ENCODE assay signal across 9 mouse cellular contexts in the genomic region with DNA sequence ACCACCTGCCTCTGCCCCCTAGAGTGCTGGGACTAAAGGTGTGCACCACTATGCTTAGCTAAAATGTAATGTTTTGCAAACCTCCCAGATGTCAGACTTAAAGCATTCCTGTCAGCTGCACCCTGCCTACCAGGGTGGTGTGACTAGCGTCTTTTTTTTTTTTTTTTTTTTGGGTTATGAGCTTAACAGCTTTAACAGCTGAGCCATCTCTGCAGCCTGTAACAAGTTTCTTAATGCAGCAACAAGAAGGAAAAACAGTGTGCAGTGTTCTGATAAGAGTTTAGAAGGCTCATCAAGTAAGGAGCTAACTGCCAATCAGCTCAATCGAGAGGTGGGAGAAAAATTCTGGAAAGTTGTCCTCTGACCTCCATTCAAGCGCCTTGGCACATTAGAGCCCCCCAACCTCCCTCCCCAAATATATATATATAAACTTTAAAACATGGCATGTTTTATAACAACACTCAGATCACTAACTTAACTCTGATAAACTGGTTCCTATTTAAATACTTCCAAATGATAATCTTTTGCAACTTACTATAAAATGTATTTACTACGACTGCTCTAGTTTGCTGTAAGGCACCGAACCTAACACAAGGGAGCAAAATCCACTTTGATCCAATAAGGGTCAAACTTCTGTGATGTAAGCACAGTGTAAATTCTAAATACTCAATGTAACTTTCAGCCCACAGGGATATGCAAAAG. TPM values are rescaled to one million over a fixed set of nuclear protein-coding genes. Genes with fewer than 3 reads are reported as not detected.
DNase-seq lines count a peak whose midpoint lies in the region; ATAC-seq and TF ChIP-seq lines count a peak whose summit lies in the region.
"Had no signal": no experiment of that assay in that cellular context is flagged by ENCODE, and none has a peak within 500 bp of the region (broad histone marks: within the 10 kb centered on the region; RNA-seq: fewer than 3 reads in every experiment).

No protein-coding gene starts in this region.

- no peaks in the 10 kb centered on the region for H3K9me3 ChIP-seq in lung, embryonic 14.5 days (ENCODE audit: low read depth, low read length)
- no peaks in the 10 kb centered on the region for H3K9me3 ChIP-seq in embryonic facial prominence, embryonic 15.5 days (replicated peaks)
- H3K9me3 ChIP-seq in limb, embryonic 12.5 days = no peaks in the 10 kb centered on the region
- no peaks in the 10 kb centered on the region for H3K9me3 ChIP-seq in neural tube, embryonic 15.5 days (replicated peaks)

- 37% methylated on average over 5 of the region's 5 CpGs for WGBS in lung, embryonic 14.5 days
- whole genome bisulfite sequencing in embryonic facial prominence, embryonic 15.5 days = 48% methylated on average over 5 of the region's 5 CpGs
- WGBS in limb, embryonic 12.5 days = 67% methylated on average over 5 of the region's 5 CpGs
- 55% methylated on average over 5 of the region's 5 CpGs for WGBS in neural tube, embryonic 15.5 days

- TF ChIP-seq CTCF in lung, embryonic 14.5 days (IDR thresholded peaks at IDR 0.05; ENCODE audit: low read depth) = no peak

- no peaks in the 10 kb centered on the region for H3K27me3 ChIP-seq in lung, embryonic 14.5 days (ENCODE audit: insufficient read depth, low read length)
- no peaks in the 10 kb centered on the region for H3K27me3 ChIP-seq in embryonic facial prominence, embryonic 15.5 days
- no peaks in the 10 kb centered on the region for H3K27me3 ChIP-seq in limb, embryonic 12.5 days
- H3K27me3 ChIP-seq in neural tube, embryonic 15.5 days (replicated peaks) = no peaks in the 10 kb centered on the region

- DNase-seq in lung, embryonic 14.5 days = no peak
- DNase-seq in lung, postnatal 25 days (ENCODE audit: low spot score) = no peak
- no peak for DNase-seq in cerebellum, postnatal 14 days
- no peak for DNase-seq in layer of hippocampus, adult 18-20 months (ENCODE audit: low spot score in 2 of 2)
- DNase-seq in urinary bladder, postnatal 14 days (ENCODE audit: low spot score) = no peak
- DNase-seq: adrenal gland, postnatal 25 days had no signal

- no peak for ATAC-seq in lung, embryonic 14.5 days (ENCODE audit: insufficient read depth)
- no peak for ATAC-seq in embryonic facial prominence, embryonic 15.5 days (ENCODE audit: insufficient number of reproducible peaks, low FRiP score, low TSS enrichment, low read depth)
- no peak for ATAC-seq in limb, embryonic 12.5 days (ENCODE audit: insufficient number of reproducible peaks, insufficient read depth, low FRiP score, low TSS enrichment, low read depth)
- no peak for ATAC-seq in neural tube, embryonic 15.5 days (ENCODE audit: low FRiP score)

- H3K4me3 ChIP-seq in lung, embryonic 14.5 days (ENCODE audit: low read depth, low read length) = peak overlapping the region; percentile 98
- H3K4me3 ChIP-seq in embryonic facial prominence, embryonic 15.5 days (replicated peaks) = peak overlapping the region; percentile 96
- H3K4me3 ChIP-seq in limb, embryonic 12.5 days (replicated peaks) = peak overlapping the region; percentile 96
- H3K4me3 ChIP-seq in neural tube, embryonic 15.5 days (replicated peaks) = peak overlapping the region; percentile 97

- peak overlapping the region; percentile 95 for H3K9ac ChIP-seq in lung, embryonic 14.5 days
- H3K9ac ChIP-seq in embryonic facial prominence, embryonic 15.5 days = 0 out of 2 replicates have a peak overlapping the region, but pooled peaks have one; percentile 93
- peak overlapping the region; percentile 95 for H3K9ac ChIP-seq in limb, embryonic 12.5 days (replicated peaks)
- H3K9ac ChIP-seq in neural tube, embryonic 15.5 days (replicated peaks) = peak overlapping the region; percentile 99

- peak overlapping the region; percentile 93; the same call in 1 of the 2 replicates for H3K27ac ChIP-seq in lung, embryonic 14.5 days (ENCODE audit: low read depth)
- H3K27ac ChIP-seq in embryonic facial prominence, embryonic 15.5 days (replicated peaks) = 0 out of 2 replicates have a peak overlapping the region, but pooled peaks have one; percentile 97
- no peak overlapping the region for H3K27ac ChIP-seq in limb, embryonic 12.5 days
- H3K27ac ChIP-seq in neural tube, embryonic 15.5 days (replicated peaks) = no peak overlapping the region

- peaks cover 9% of the 10 kb centered on the region for H3K4me1 ChIP-seq in lung, embryonic 14.5 days (ENCODE audit: insufficient read depth)
- H3K4me1 ChIP-seq in embryonic facial prominence, embryonic 15.5 days = peaks cover 38% of the 10 kb centered on the region
- H3K4me1 ChIP-seq in limb, embryonic 12.5 days (replicated peaks) = peaks cover 17% of the 10 kb centered on the region
- H3K4me1 ChIP-seq in neural tube, embryonic 15.5 days = peaks cover 36% of the 10 kb centered on the region

- peaks cover 34% of the 10 kb centered on the region for H3K36me3 ChIP-seq in lung, embryonic 14.5 days (ENCODE audit: insufficient read depth)
- peaks cover 23% of the 10 kb centered on the region for H3K36me3 ChIP-seq in embryonic facial prominence, embryonic 15.5 days
- peaks cover 24% of the 10 kb centered on the region for H3K36me3 ChIP-seq in limb, embryonic 12.5 days
- peaks cover 19% of the 10 kb centered on the region for H3K36me3 ChIP-seq in neural tube, embryonic 15.5 days

- H3K4me2 ChIP-seq in lung, embryonic 14.5 days = peak overlapping the region; percentile 93
- peak overlapping the region; percentile 84 for H3K4me2 ChIP-seq in embryonic facial prominence, embryonic 15.5 days (replicated peaks)
- peak overlapping the region; percentile 84 for H3K4me2 ChIP-seq in limb, embryonic 12.5 days
- H3K4me2 ChIP-seq in neural tube, embryonic 15.5 days = peak overlapping the region; percentile 90

RNA-seq across cellular contexts. Expression of a gene that starts 1.4 kb away (rescaled TPM):
- 69.0 and 70.1 TPM in 2 replicates for polyA plus RNA-seq in lung, embryonic 14.5 days (2014; fragmentation: Nextera tagmentation; extraction: Ambion mirVana)
- polyA plus RNA-seq in embryonic facial prominence, embryonic 15.5 days (2015; fragmentation: Nextera tagmentation; extraction: Ambion mirVana) = 58.9 and 64.8 TPM in 2 replicates
- polyA plus RNA-seq in limb, embryonic 12.5 days (2016; fragmentation: Nextera tagmentation; extraction: Ambion mirVana) = 77.7 and 80.1 TPM in 2 replicates
- polyA plus RNA-seq in neural tube, embryonic 15.5 days (2015; fragmentation: Nextera tagmentation; extraction: Ambion mirVana) = 68.1 and 69.1 TPM in 2 replicates
- 100 to 1,000 TPM; 131 to 133 TPM for total RNA-seq in layer of hippocampus, adult 18-20 months (2021)

Comparison
In these comparisons a context has a peak if more than half of its experiments do, and no peak if none do; other contexts are left out.
1. H3K27ac ChIP-seq: peak in lung, embryonic 14.5 days (single experiment) and embryonic facial prominence, embryonic 15.5 days (single experiment); none in limb, embryonic 12.5 days (single experiment) and neural tube, embryonic 15.5 days (single experiment).
2. Peak in every context shown above with its lines, with median percentiles within 50 percentile points of each other: H3K4me2 ChIP-seq, H3K4me3 ChIP-seq and H3K9ac ChIP-seq.